Mouse (Mus musculus) hematopoietic stem cell, adult 5-6 weeks (primary cell): Measurements from ENCODE around the gene Ccdc71. TPM values are rescaled to one million over a fixed set of nuclear protein-coding genes. Genes with fewer than 3 reads are reported as not detected.
A peak's percentile ranks its signal among the peaks of the same experiment; 100 is the strongest.

Experiments
- ATAC-seq, 2 experiments: fragments of 125-278 bp in 1 of 2; replicated peaks in 1 of 2; 2 replicates each; pipeline ENCODE4 v1.8.0; 2016 to 2017; ENCODE audit warnings: inconsistent platforms in 2 of 2, mild to moderate bottlenecking in 2 of 2, moderate number of reproducible peaks in 2 of 2, low read depth in 1 of 2, moderate TSS enrichment in 1 of 2; ENCODE audit not compliant: low FRiP score in 2 of 2, poor library complexity in 2 of 2, severe bottlenecking in 2 of 2, insufficient read depth in 1 of 2, low TSS enrichment in 1 of 2
- total RNA-seq: library from RNA; stranded (forward); fragments of 172-1452, 232-1000 nt; gene quantifications from 2 replicates; pipeline ENCODE4 v1.2.3, GENCODE M21; 2017

Gene Ccdc71
- total RNA-seq, 1 experiment from 2014 or later = 13.4 TPM

GRCm38 (mm10) chr9:108506901-108507300 is 46.6 kb downstream of the Ccdc71 start:
- ATAC-seq = no peak

DNA sequence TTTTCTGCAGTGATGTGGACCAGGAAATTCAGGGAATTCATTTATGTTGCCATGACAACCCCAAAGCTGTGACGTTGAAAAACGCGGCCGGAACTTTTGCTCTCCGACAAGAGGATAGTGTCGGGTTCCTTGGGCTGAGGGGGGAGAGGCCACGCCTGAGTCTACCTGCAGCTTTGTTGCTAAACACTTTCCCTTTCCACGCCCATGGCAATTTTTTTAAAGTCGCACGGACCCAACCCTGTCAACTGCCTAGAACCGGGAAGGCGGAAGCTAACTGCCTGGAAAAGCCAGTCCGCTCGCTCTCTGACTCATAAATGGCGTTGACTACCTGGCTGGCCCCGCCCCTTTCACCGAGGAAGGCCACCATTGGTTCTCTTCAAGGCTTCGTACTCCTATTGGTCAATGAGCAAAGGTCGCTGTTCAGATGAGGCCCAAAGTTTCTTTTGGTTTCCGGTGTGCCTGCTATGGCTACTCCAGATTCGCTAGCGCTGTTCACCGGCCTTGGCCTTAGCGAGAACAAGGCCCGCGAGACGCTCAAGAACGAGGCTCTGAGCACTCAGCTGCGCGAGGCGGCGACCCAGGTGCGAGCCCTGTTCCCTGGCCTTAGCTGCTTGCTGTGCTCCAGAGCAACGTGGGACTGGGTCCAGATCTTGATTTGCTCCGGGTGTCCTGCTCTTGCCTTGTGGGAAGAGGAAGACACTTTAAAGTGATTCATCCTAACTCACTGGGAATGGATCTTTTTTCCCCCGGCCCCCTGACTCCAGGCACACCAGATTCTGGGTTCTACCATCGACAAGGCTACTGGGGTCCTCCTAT is 47.5 kb downstream of the Ccdc71 start, which contains the start of gene Qars:
Gene Qars (plus strand): TSS at position 88 of the 816 bp plus-strand sequence.
- ATAC-seq = peak; percentile 99

- no peak for ATAC-seq
Observed at GRCm38 (mm10) chr9:108508776-108509175, 48.4 kb downstream of the Ccdc71 start.

Other genes with a start within 250 kb of the Ccdc71 start
- 9.8 and 14.1 TPM in 2 replicates for gene Dag1, start 196.6 kb upstream of the Ccdc71 start, total RNA-seq
- 7.0 and 12.5 TPM in 2 replicates for gene Nicn1, start 170.1 kb upstream of the Ccdc71 start, total RNA-seq
- 1.4 and 1.6 TPM in 2 replicates for gene Amt, start 163.7 kb upstream of the Ccdc71 start, total RNA-seq
- gene Rhoa, start 154.4 kb upstream of the Ccdc71 start, total RNA-seq = 251 and 320 TPM in 2 replicates
- gene Tcta, start 154.4 kb upstream of the Ccdc71 start, total RNA-seq = 8.5 and 9.7 TPM in 2 replicates
- 711 and 1,132 TPM in 2 replicates for gene Gpx1, start 121.6 kb upstream of the Ccdc71 start, total RNA-seq
- 54.7 and 65.7 TPM in 2 replicates for gene Usp4, start 112.7 kb upstream of the Ccdc71 start, total RNA-seq
- 1.3 and 2.9 TPM in 2 replicates for gene 1700102P08Rik, start 67.7 kb upstream of the Ccdc71 start, total RNA-seq
- 0.69 and 1.7 TPM in 2 replicates for gene Ccdc36, start 32.0 kb upstream of the Ccdc71 start, total RNA-seq
- not detected in 2 replicates for gene BC048562, start 24.0 kb upstream of the Ccdc71 start, total RNA-seq
- 12.1 and 18.6 TPM in 2 replicates for gene Klhdc8b, start 1.1 kb downstream of the Ccdc71 start, total RNA-seq
- 1.8 and 6.4 TPM in 2 replicates for gene Lamb2, start 19.2 kb downstream of the Ccdc71 start, total RNA-seq
- 73.6 and 74.6 TPM in 2 replicates for gene Usp19, start 30.1 kb downstream of the Ccdc71 start, total RNA-seq
- gene Qars, start 47.2 kb downstream of the Ccdc71 start, total RNA-seq = 150 and 153 TPM in 2 replicates
- gene Qrich1, start 56.3 kb downstream of the Ccdc71 start, total RNA-seq = 144 and 193 TPM in 2 replicates
- gene Impdh2, start 99.8 kb downstream of the Ccdc71 start, total RNA-seq = 320 and 384 TPM in 2 replicates
- gene Ndufaf3, start 106.9 kb downstream of the Ccdc71 start, total RNA-seq = 11.1 and 15.9 TPM in 2 replicates
- gene Dalrd3, start 109.4 kb downstream of the Ccdc71 start, total RNA-seq = 39.5 and 54.8 TPM in 2 replicates
- 28.8 and 35.4 TPM in 2 replicates for gene Wdr6, start 118.2 kb downstream of the Ccdc71 start, total RNA-seq
- gene P4htm, start 137.1 kb downstream of the Ccdc71 start, total RNA-seq = 2.1 and 5.4 TPM in 2 replicates
- 69.7 and 70.8 TPM in 2 replicates for gene Arih2, start 188.9 kb downstream of the Ccdc71 start, total RNA-seq
- 40.5 and 43.7 TPM in 2 replicates for gene Slc25a20, start 201.6 kb downstream of the Ccdc71 start, total RNA-seq
- 21.9 and 29.5 TPM in 2 replicates for gene Prkar2a, start 228.8 kb downstream of the Ccdc71 start, total RNA-seq